Comparison of ENCODE assay signal across 9 mouse cellular contexts in genomic region chr14:59605671-59606353, GRCm38 (mm10). TPM values are rescaled to one million over a fixed set of nuclear protein-coding genes. Genes with fewer than 3 reads are reported as not detected.
A peak's percentile ranks its signal among the peaks of the same experiment; 100 is the strongest.
DNase-seq lines count a peak whose midpoint lies in the region; ATAC-seq and TF ChIP-seq lines count a peak whose summit lies in the region.
"Had no signal": no experiment of that assay in that cellular context is flagged by ENCODE, and none has a peak within 500 bp of the region (broad histone marks: within the 10 kb centered on the region; RNA-seq: fewer than 3 reads in every experiment).

No protein-coding gene starts in this region.

- H3K4me3 ChIP-seq in embryonic fibroblast, embryonic 13.5 days (ENCODE audit: insufficient read depth, low read length) = no peak overlapping the region
- H3K4me3 ChIP-seq in midbrain, embryonic 16.5 days (ENCODE audit: low read depth, low read length) = no peak overlapping the region
- H3K4me3 ChIP-seq in stomach, postnatal 0 days (ENCODE audit: low read depth, low read length) = no peak overlapping the region
- H3K4me3 ChIP-seq: limb, embryonic 15.5 days had no signal

- H3K36me3 ChIP-seq in midbrain, embryonic 16.5 days (ENCODE audit: control insufficient read depth, insufficient read depth, low read length) = no peaks in the 10 kb centered on the region
- H3K36me3 ChIP-seq in stomach, postnatal 0 days (ENCODE audit: control insufficient read depth, insufficient read depth, low read length) = no peaks in the 10 kb centered on the region
- H3K36me3 ChIP-seq: limb, embryonic 15.5 days had no signal

- H3K9ac ChIP-seq in midbrain, embryonic 16.5 days (ENCODE audit: low read depth, low read length) = no peak overlapping the region
- no peak overlapping the region for H3K9ac ChIP-seq in stomach, postnatal 0 days (ENCODE audit: low read length)
- H3K9ac ChIP-seq: limb, embryonic 15.5 days had no signal

- ATAC-seq in hematopoietic stem cell, adult 5-6 weeks (replicated peaks in 1 of 2; ENCODE audit: insufficient read depth in 1 of 2, low FRiP score in 2 of 2, low TSS enrichment in 1 of 2, low read depth in 1 of 2, poor library complexity in 2 of 2, severe bottlenecking in 2 of 2) = peak; percentile 49 to 65; a peak in 3 of 4 replicates
- ATAC-seq in midbrain, embryonic 16.5 days = peak; percentile 60; the same call in 1 of the 2 replicates
- no peak for ATAC-seq in stomach, postnatal 0 days (ENCODE audit: low FRiP score, low TSS enrichment)

- no peak overlapping the region for H3K4me2 ChIP-seq in midbrain, embryonic 16.5 days (ENCODE audit: low read length)
- no peak overlapping the region for H3K4me2 ChIP-seq in stomach, postnatal 0 days (replicated peaks; ENCODE audit: low read depth)
- H3K4me2 ChIP-seq: limb, embryonic 15.5 days had no signal

- no peak for TF ChIP-seq POLR2A in embryonic fibroblast, embryonic 13.5 days (IDR thresholded peaks at IDR 0.05; ENCODE audit: low read depth, low read length)

- peak; percentile 49; the same call in 1 of the 2 replicates for TF ChIP-seq CTCF in embryonic fibroblast, embryonic 13.5 days (IDR thresholded peaks at IDR 0.05; ENCODE audit: borderline replicate concordance, insufficient read depth, low read length)
- peak; percentile 85 for TF ChIP-seq CTCF in stomach, postnatal 0 days (IDR thresholded peaks at IDR 0.05; ENCODE audit: low read depth)

- H3K4me1 ChIP-seq in embryonic fibroblast, embryonic 13.5 days (ENCODE audit: control insufficient read depth, insufficient read depth, low read length) = no peaks in the 10 kb centered on the region
- no peaks in the 10 kb centered on the region for H3K4me1 ChIP-seq in midbrain, embryonic 16.5 days (ENCODE audit: control insufficient read depth, insufficient read depth, low read length)
- no peaks in the 10 kb centered on the region for H3K4me1 ChIP-seq in stomach, postnatal 0 days (replicated peaks; ENCODE audit: control insufficient read depth, insufficient read depth)
- H3K4me1 ChIP-seq: limb, embryonic 15.5 days had no signal

- no peak overlapping the region for H3K27ac ChIP-seq in embryonic fibroblast, embryonic 13.5 days (ENCODE audit: insufficient read depth, low read length)
- H3K27ac ChIP-seq in midbrain, embryonic 16.5 days (ENCODE audit: low read length) = no peak overlapping the region
- no peak overlapping the region for H3K27ac ChIP-seq in stomach, postnatal 0 days (replicated peaks)
- H3K27ac ChIP-seq: limb, embryonic 15.5 days had no signal

- no peak for TF ChIP-seq EP300 in stomach, postnatal 0 days (optimal IDR thresholded peaks at IDR 0.05)

- peak; percentile 74 for DNase-seq in layer of hippocampus, adult 11-12 months (ENCODE audit: low spot score)
- DNase-seq in layer of hippocampus, adult 9-11 months = no peak
- peak; percentile 79 for DNase-seq in brain, adult 2 months (ENCODE audit: low read depth, low spot score)
- peak; percentile 33 to 52 for DNase-seq in left cerebral cortex, adult 8-10 months (ENCODE audit: low spot score in 2 of 2)
- peak; percentile 80 for DNase-seq in stomach, postnatal 0 days (ENCODE audit: low spot score)

- peaks cover 3% of the 10 kb centered on the region; the same call in 1 of the 2 replicates for H3K27me3 ChIP-seq in midbrain, embryonic 16.5 days (ENCODE audit: control insufficient read depth, insufficient read depth, low read depth, low read length)
- H3K27me3 ChIP-seq in stomach, postnatal 0 days (ENCODE audit: control insufficient read depth, insufficient read depth, low read length) = no peaks in the 10 kb centered on the region

- H3K9me3 ChIP-seq in midbrain, embryonic 16.5 days (replicated peaks; ENCODE audit: control insufficient read depth, low read length, poor library complexity, severe bottlenecking) = no peaks in the 10 kb centered on the region
- no peaks in the 10 kb centered on the region for H3K9me3 ChIP-seq in stomach, postnatal 0 days (ENCODE audit: control insufficient read depth, low read length)
- H3K9me3 ChIP-seq: limb, embryonic 15.5 days had no signal

- WGBS in midbrain, embryonic 16.5 days = 13% methylated on average over 5 of the region's 5 CpGs
- 12% methylated on average over 5 of the region's 5 CpGs for WGBS in stomach, postnatal 0 days

RNA-seq across cellular contexts. Expression of gene Cdadc1, which starts 8.1 kb away (rescaled TPM):
- polyA plus RNA-seq in embryonic fibroblast, embryonic 13.5 days (2011; ENCODE audit: insufficient read length, low read depth, missing spikeins) = 15.8 and 18.6 TPM in 2 replicates
- total RNA-seq in hematopoietic stem cell, adult 5-6 weeks (2017) = 24.8 and 31.5 TPM in 2 replicates
- total RNA-seq in left cerebral cortex, adult 8-10 months (2022) = 10 to 100 TPM; 59.6 to 72.2 (median 64.0) TPM
- polyA plus RNA-seq in midbrain, embryonic 16.5 days (2015; fragmentation: Nextera tagmentation; extraction: Ambion mirVana) = 31.8 and 33.6 TPM in 2 replicates
- polyA plus RNA-seq in stomach, postnatal 0 days (2015; fragmentation: Nextera tagmentation; extraction: Ambion mirVana) = 24.2 and 25.1 TPM in 2 replicates

RNA-seq across cellular contexts. Expression of gene Shisa2, which starts 19.3 kb away (rescaled TPM):
- 0.42 and 2.1 TPM in 2 replicates for polyA plus RNA-seq in embryonic fibroblast, embryonic 13.5 days (2011; ENCODE audit: insufficient read length, low read depth, missing spikeins)
- total RNA-seq in hematopoietic stem cell, adult 5-6 weeks (2017) = 0.79 TPM in 1 of 2 replicates, not detected in the other
- total RNA-seq in left cerebral cortex, adult 8-10 months (2022) = 1 to 10 TPM; 2.7 to 3.9 (median 3.3) TPM
- polyA plus RNA-seq in midbrain, embryonic 16.5 days (2015; fragmentation: Nextera tagmentation; extraction: Ambion mirVana) = 4.7 and 5.9 TPM in 2 replicates
- 4.4 and 4.8 TPM in 2 replicates for polyA plus RNA-seq in stomach, postnatal 0 days (2015; fragmentation: Nextera tagmentation; extraction: Ambion mirVana)
